Mouse (Mus musculus) liver, embryonic 16.5 days (tissue): ENCODE results near the gene Saysd1. TPM values are rescaled to one million over a fixed set of nuclear protein-coding genes. Genes with fewer than 3 reads are reported as not detected.

ENCODE experiments used
- ATAC-seq: fragments of 200-750 bp; cut with Nextera tagmentation; 2 replicates; pipeline ENCODE4 v1.8.0; 2017; ENCODE audit warnings: low read depth, mild to moderate bottlenecking, moderate number of reproducible peaks, moderate library complexity
- H3K27ac ChIP-seq: fragments of 300-500 bp; sonication (generic); 2 replicates; pipeline ENCODE4 v1.5.1; 2014; ENCODE audit warnings: mild to moderate bottlenecking, low read length
- H3K27me3 ChIP-seq: fragments of 300-500 bp; sonication (generic); 2 replicates; pipeline ENCODE4 v1.6.1; 2014; ENCODE audit warnings: low read depth, low read length, mixed read lengths; ENCODE audit not compliant: control insufficient read depth, insufficient read depth
- H3K36me3 ChIP-seq: fragments of 300-500 bp; sonication (generic); 2 replicates; pipeline ENCODE4 v1.6.1; 2014; ENCODE audit warnings: mild to moderate bottlenecking; ENCODE audit not compliant: control insufficient read depth, insufficient read depth
- H3K4me1 ChIP-seq: fragments of 300-500 bp; sonication (generic); 2 replicates; pipeline ENCODE4 v1.6.1; 2014; ENCODE audit warnings: low read depth, low read length, mixed read lengths; ENCODE audit not compliant: control insufficient read depth
- H3K4me2 ChIP-seq: fragments of 300-500 bp; sonication (generic); 2 replicates; pipeline ENCODE4 v1.6.1; 2014; ENCODE audit warnings: low read depth, low read length, mixed read lengths
- H3K4me3 ChIP-seq: fragments of 300-500 bp; sonication (generic); 2 replicates; pipeline ENCODE4 v1.5.1; 2014; ENCODE audit warnings: low read depth, mild to moderate bottlenecking, low read length
- H3K9ac ChIP-seq: fragments of 300-500 bp; sonication (generic); 2 replicates; pipeline ENCODE4 v1.6.1; 2014; ENCODE audit warnings: low read depth, low read length
- H3K9me3 ChIP-seq: fragments of 300-500 bp; sonication (generic); replicated peaks from 2 replicates; pipeline ENCODE4 v1.6.1; 2016; ENCODE audit warnings: low read length; ENCODE audit not compliant: control insufficient read depth
- WGBS: fragments of 180-500 bp; shearing (Covaris S2); extraction: QIAGEN DNeasy Blood & Tissue Kit; methylation state at CpG from one replicate; pipeline ENCODE4 v1.1.7; 2014; ENCODE audit not compliant: insufficient replicate concordance; 5-methylcytosine and 5-hydroxymethylcytosine counted together
- polyA plus RNA-seq: library from polyadenylated mRNA; unstranded; fragments of >200 nt; fragmentation: Nextera tagmentation; extraction: Ambion mirVana; gene quantifications from 2 replicates; pipeline ENCODE4 v1.2.1, GENCODE M21; 2015

Gene Saysd1
- polyA plus RNA-seq, 1 experiment from 2014 or later = 4.0 TPM

DNA sequence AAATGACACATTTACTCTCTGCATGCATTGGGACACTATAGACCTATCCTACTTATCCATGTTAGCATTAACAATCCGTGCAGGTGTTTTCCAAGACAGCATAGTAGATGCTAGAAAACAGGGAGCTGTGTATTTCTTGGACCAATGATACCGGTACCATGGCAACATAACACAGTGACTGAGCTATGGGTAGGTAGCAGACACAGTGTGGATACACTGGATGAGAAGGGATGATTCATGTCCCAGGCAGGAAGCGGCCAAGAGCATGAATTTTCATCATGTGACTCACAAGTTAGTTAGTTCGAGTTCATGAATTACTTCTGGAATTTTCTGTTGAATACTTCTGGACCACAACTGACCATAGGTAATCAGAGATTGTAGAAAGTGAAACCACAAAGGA lies 16.6 kb upstream of the Saysd1 start:
- ATAC-seq = no peak
- Histone ChIP-seq H3K4me2 (no peak overlapping the region), H3K9me3 (no peaks in the 10 kb centered on the region), H3K4me3 (no peak overlapping the region), H3K27me3 (no peaks in the 10 kb centered on the region), H3K27ac (no peak overlapping the region), H3K36me3 (no peaks in the 10 kb centered on the region), H3K9ac (no peak overlapping the region), H3K4me1 (peaks cover 4% of the 10 kb centered on the region)
- WGBS = 65% methylated on average over 4 of the region's 4 CpGs

DNA sequence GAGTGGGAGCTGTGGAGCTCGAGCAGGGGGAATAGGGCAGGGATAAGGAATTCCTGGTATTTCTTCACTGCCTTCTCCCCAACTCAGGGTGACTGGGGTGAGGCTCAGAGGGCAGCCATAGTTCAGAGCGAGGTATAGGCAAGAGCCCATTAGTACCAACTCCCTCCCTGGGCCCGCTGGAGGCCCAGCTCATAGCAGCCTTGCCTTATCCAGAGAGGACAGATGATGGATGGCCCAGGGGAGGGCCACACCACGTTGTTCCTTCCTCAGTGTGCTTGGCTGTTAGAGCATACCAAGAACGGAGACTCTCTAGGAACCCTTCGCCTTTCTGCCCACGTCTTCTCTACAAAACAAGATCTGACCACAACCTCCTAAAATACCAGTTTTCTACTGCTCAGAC lies 15.9 kb upstream of the Saysd1 start:
- peaks cover under 1% of the 10 kb centered on the region for H3K4me1 ChIP-seq
- no peak overlapping the region for H3K9ac ChIP-seq
- ATAC-seq = 0 out of 2 replicates have a peak, but pooled peaks have one; percentile 24
- H3K4me2 ChIP-seq = no peak overlapping the region
- H3K4me3 ChIP-seq = no peak overlapping the region
- no peaks in the 10 kb centered on the region for H3K27me3 ChIP-seq
- no peaks in the 10 kb centered on the region for H3K9me3 ChIP-seq
- H3K27ac ChIP-seq = no peak overlapping the region
- H3K36me3 ChIP-seq = no peaks in the 10 kb centered on the region
- 40% methylated on average over 7 of the region's 7 CpGs for WGBS

DNA sequence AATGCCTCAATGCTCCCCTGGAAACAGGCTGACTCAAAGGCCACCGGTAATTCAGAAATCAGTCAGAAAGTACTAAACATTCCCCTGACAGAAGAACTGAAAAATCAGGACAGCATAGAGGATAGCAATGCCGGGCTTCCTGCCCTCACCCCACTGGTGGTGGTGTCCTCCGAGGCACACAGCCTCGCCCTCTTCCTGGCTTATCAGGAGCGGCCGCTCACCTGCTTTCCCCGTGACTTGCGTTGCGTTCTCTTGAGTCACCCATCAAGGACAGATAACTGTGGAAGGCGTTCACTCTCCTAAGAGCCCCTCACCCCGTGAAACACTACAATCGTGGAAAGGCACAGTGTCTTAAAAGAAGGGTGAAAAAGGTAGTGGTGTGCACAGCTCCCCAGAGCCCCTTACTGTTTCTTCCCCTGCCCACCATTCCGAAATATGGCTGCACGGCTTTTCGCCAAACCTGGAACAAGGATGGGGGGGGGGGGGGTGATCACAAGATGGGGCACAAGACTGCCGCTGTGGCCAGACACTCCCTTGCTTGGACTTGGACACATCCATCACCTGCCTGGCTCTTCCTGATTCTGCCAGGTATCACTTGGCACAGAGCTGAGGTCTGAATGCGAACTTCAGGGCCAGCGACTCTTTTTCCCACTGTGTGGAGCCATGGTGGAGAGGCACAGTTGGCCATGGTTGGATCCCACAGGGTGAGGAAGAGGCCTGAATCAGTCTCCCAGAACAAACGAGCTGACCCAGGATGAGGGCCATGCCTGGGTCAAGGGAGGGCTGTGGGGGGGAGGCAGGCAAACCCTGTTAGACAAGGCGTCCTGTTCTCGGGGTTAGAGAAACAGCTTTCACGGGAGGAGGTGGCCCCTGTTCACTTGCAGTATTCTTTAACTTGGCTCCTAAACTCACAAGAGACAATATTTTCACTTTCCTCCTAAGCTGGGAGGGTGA lies 11.1 kb upstream of the Saysd1 start:
- Histone ChIP-seq H3K27ac (no peak overlapping the region), H3K4me1 (no peaks in the 10 kb centered on the region), H3K36me3 (no peaks in the 10 kb centered on the region), H3K27me3 (no peaks in the 10 kb centered on the region), H3K4me2 (no peak overlapping the region), H3K9ac (no peak overlapping the region), H3K4me3 (no peak overlapping the region), H3K9me3 (no peaks in the 10 kb centered on the region)
- WGBS = 61% methylated on average over 22 of the region's 22 CpGs
- ATAC-seq = no peak; the same call in 1 of the 2 replicates

DNA sequence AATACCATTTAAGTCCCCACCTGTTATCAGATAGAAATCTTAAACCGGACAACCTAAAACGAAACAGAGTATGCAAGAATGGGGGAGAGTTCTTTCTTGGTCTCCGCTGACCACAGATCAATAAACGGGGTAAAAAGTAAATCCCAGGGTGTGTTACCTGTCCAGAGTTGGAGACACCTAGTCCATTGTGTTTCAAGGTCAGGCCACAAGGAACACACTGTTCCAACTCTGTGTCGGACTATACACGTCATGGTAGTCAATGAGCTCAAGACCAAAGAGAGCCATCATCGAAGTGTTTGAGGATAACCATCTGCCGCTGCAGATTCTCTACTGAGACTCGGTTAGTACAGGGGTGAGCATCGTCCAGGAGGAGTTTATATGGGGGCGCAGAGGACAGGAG lies 10.2 kb upstream of the Saysd1 start:
- H3K4me3 ChIP-seq = no peak overlapping the region
- H3K4me1 ChIP-seq = no peaks in the 10 kb centered on the region
- WGBS = 78% methylated on average over 11 of the region's 11 CpGs
- no peak overlapping the region for H3K4me2 ChIP-seq
- H3K9ac ChIP-seq = no peak overlapping the region
- no peak for ATAC-seq
- no peaks in the 10 kb centered on the region for H3K36me3 ChIP-seq
- H3K27ac ChIP-seq = no peak overlapping the region
- H3K9me3 ChIP-seq = no peaks in the 10 kb centered on the region
- no peaks in the 10 kb centered on the region for H3K27me3 ChIP-seq

DNA sequence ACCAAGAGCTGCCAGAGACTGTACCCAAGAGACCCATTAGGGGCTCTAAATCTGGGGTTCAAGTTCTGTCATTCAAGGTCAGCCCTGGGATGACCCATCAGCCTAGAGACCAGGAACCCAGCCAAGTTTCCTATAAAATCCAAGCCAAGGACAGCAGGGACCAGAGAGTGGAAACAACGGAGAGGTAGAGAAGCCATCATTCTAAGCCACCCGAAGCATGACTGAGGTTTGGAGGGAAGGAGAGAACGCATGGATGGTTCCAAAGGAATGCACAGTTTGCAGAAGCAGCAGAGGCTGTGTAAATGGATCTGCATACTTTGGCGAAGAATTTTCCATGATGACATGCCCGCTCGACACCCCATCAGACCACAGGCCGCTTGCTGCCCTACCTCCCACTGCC lies 9.5 kb upstream of the Saysd1 start:
- Histone ChIP-seq H3K4me2 (no peak overlapping the region), H3K9ac (no peak overlapping the region), H3K27me3 (no peaks in the 10 kb centered on the region), H3K4me3 (no peak overlapping the region), H3K9me3 (no peaks in the 10 kb centered on the region), H3K36me3 (no peaks in the 10 kb centered on the region), H3K27ac (no peak overlapping the region), H3K4me1 (no peaks in the 10 kb centered on the region)
- no peak for ATAC-seq
- 92% methylated on average over 7 of the region's 7 CpGs for WGBS

DNA sequence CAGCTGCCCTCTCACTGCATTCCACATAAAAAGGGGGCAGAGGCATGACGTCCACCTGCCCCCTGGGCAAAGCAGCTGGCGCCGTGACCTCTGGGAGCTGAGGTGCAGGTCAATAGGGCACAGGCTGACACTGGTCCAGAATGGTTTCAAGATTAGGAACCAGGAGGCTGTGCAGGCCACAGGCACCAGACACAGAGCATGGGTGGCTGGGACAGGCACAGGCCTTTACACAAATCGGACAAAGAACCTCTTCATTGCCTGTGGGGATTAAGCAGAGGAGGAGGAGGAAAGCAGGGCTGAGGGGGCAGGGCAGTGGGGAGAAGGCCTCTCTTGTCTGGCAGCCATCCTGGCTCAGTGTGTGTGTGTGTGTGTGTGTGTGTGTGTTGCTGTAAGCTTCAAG lies 5.8 kb upstream of the Saysd1 start:
- H3K9me3 ChIP-seq = no peaks in the 10 kb centered on the region
- peaks cover 9% of the 10 kb centered on the region; the same call in 1 of the 2 replicates for H3K36me3 ChIP-seq
- WGBS = 76% methylated on average over 4 of the region's 4 CpGs
- no peak overlapping the region for H3K4me3 ChIP-seq
- ATAC-seq = no peak
- H3K27ac ChIP-seq = no peak overlapping the region
- H3K4me1 ChIP-seq = no peaks in the 10 kb centered on the region
- H3K9ac ChIP-seq = no peak overlapping the region
- H3K4me2 ChIP-seq = no peak overlapping the region
- H3K27me3 ChIP-seq = no peaks in the 10 kb centered on the region

DNA sequence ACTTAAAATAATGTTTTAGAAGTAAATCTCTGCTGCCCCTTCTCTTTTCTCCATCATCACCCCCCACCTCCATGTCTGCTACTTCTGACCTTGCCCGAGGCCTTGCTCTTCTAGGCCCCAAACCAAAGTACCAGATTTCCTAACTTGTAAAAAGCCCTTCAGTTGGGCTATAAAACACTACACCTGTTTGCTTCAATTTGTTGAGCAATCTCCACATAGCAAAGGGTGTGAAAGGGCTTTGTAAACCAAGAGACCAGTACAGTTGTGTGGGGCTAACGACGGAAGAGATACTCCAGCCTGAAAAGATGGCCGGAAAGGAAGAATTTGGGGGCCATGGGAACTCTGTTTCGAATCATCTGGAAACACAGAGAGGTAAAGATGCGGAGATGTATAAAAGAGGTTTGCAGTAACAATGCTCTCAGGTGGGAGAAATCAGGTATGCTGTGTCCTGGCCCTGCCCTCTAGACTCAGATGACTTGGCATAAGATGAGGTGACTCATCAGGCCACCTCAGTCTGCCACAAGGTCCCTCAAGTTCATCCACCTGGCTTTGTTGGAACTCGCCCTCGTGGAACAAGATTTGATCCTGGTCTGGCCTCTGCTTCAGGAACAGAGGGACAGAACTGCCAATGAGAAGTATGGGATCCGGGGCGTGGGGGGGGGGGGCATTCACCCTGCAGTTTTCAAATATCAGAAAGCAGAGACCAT lies 3.2 kb downstream of the Saysd1 start:
- Histone ChIP-seq H3K9me3 (no peaks in the 10 kb centered on the region), H3K9ac (no peak overlapping the region), H3K27me3 (no peaks in the 10 kb centered on the region), H3K4me2 (no peak overlapping the region), H3K4me3 (no peak overlapping the region), H3K4me1 (no peaks in the 10 kb centered on the region), H3K36me3 (no peaks in the 10 kb centered on the region), H3K27ac (no peak overlapping the region)
- WGBS = 68% methylated on average over 10 of the region's 10 CpGs
- no peak for ATAC-seq

DNA sequence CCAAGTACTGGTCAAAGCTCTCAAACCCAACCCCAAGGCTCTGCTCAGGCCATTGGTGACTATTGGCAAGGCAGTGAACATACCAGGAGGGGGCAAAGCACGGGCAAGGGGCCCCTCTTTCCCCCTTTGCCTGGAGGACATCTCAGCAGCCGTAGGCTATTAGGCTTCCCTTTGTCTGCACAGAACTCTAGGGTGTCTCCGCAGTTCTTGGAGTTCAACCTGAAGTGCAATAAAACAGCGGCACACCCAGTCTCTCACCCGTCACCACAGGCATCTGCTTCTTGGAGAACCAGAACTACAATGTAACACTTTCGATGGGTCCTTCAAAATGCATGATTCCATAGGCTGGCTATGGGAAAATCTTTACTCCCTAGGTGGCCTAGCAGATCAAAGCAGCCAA lies 10.2 kb downstream of the Saysd1 start:
- Histone ChIP-seq H3K36me3 (no peaks in the 10 kb centered on the region), H3K4me2 (no peak overlapping the region), H3K4me1 (no peaks in the 10 kb centered on the region; the same call in 1 of the 2 replicates), H3K27ac (no peak overlapping the region), H3K27me3 (no peaks in the 10 kb centered on the region), H3K4me3 (no peak overlapping the region), H3K9me3 (no peaks in the 10 kb centered on the region), H3K9ac (no peak overlapping the region)
- 73% methylated on average over 6 of the region's 6 CpGs for whole genome bisulfite sequencing
- ATAC-seq = no peak
